ENCODE assay signal across 8 mouse cellular contexts in the genomic region with DNA sequence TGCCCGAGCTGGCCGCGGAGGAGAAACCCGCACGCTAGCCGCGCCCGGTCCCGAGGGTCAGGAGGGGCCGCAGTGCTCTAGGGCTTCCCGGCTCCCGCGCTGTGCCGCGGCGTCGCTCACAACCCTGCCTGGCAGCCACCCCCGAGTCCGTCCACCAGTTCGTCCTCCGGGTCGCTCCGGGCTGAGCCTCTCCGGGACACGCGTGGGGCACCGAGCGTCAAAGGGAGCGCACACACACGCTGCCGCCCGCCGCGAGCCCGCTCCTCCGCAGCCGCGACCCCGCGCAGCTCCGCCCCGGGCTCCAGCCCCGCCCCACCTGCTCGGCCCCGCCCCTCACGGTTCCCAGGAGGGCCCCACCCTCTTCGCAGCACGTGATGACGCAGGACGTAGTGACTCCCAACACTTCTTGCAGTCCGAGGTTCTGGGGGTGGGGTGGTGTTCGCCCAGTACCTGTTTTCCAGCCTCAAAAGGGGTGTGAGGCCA. TPM values are rescaled to one million over a fixed set of nuclear protein-coding genes. Genes with fewer than 3 reads are reported as not detected.
DNase-seq lines count a peak whose midpoint lies in the region; ATAC-seq lines count a peak whose summit lies in the region.

A gene (minus strand): TSS at position 285 of the 483 bp plus-strand sequence.

- H3K9ac ChIP-seq in hindbrain, embryonic 16.5 days (ENCODE audit: low read depth, low read length), result peak within 1 kb of the TSS; percentile 87

- H3K4me1 ChIP-seq in hindbrain, embryonic 16.5 days (ENCODE audit: control insufficient read depth, insufficient read depth, low read depth, low read length), result no peaks in the 10 kb centered on the region; the same call in 1 of the 2 replicates

- peak within 1 kb of the TSS; percentile 93 for H3K4me2 ChIP-seq in hindbrain, embryonic 16.5 days (ENCODE audit: low read length)

- H3K27me3 ChIP-seq in hindbrain, embryonic 16.5 days (replicated peaks; ENCODE audit: control insufficient read depth, insufficient read depth, low read length), result no peaks in the 10 kb centered on the region

- under 1% methylated on average over 38 of the region's 52 CpGs for WGBS in hindbrain, embryonic 16.5 days

- peak within 1 kb of the TSS; percentile 88 for H3K4me3 ChIP-seq in hindbrain, embryonic 16.5 days (ENCODE audit: low read length)

- no peaks in the 10 kb centered on the region for H3K9me3 ChIP-seq in hindbrain, embryonic 16.5 days (ENCODE audit: control insufficient read depth, low read length)

- peak; percentile 97 for ATAC-seq in hindbrain, embryonic 16.5 days

- peak within 1 kb of the TSS; percentile 80 for H3K27ac ChIP-seq in hindbrain, embryonic 16.5 days (ENCODE audit: low read depth, low read length)

- DNase-seq in T-cell, adult 2 months (ENCODE audit: low spot score), result peak; percentile 68
- peak; percentile 89 to 90 for DNase-seq in cerebellum, postnatal 14 days
- DNase-seq in gastrocnemius, adult 18-20 months (ENCODE audit: low spot score), result peak; percentile 51
- DNase-seq in left cerebral cortex, adult 18-20 months (ENCODE audit: low spot score in 2 of 2), result peak; percentile 84 to 88
- DNase-seq in lung, postnatal 4 days, result peak; percentile 90 to 92
- peak; percentile 86 for DNase-seq in retina, postnatal 1 day
- peak; percentile 95 for DNase-seq in thymus, postnatal 4 days

- no peaks in the 10 kb centered on the region for H3K36me3 ChIP-seq in hindbrain, embryonic 16.5 days (ENCODE audit: control insufficient read depth, insufficient read depth, low read length)

RNA-seq across cellular contexts. Expression of the gene that starts here (rescaled TPM):
- 1 to 10 TPM; 1.1 to 1.7 TPM for total RNA-seq in gastrocnemius, adult 18-20 months (2021)
- polyA plus RNA-seq in hindbrain, embryonic 16.5 days (2015; fragmentation: Nextera tagmentation; extraction: Ambion mirVana), result 3.6 and 3.9 TPM in 2 replicates
- total RNA-seq in left cerebral cortex, adult 18-20 months (2021), result 1 to 10 TPM; 6.5 to 7.7 TPM

Comparison
In these comparisons a context has a peak if more than half of its experiments do, and no peak if none do; other contexts are left out.
1. Peak in every context shown above with its lines: DNase-seq, ATAC-seq, H3K4me3 ChIP-seq and H3K27ac ChIP-seq.